Mouse (Mus musculus) left cerebral cortex, postnatal 25 days (tissue): ENCODE data around the gene Praf2. TPM values are rescaled to one million over a fixed set of nuclear protein-coding genes. Genes with fewer than 3 reads are reported as not detected.

Experiments
- DNase-seq, 2 experiments: peaks; one replicate each; pipeline ENCODE4 v3.0.0; 2022; ENCODE audit warnings: low spot score in 2 of 2, mixed read lengths in 1 of 2
- intact Hi-C: fragments of 180-260 bp; cut with DNase I; formaldehyde crosslinking; loops from one replicate; pipeline ENCODE4 v1.15.1; 2025
- total RNA-seq, 2 experiments: library from RNA; stranded (reverse); gene quantifications; 2 replicates each; pipeline ENCODE4 v1.2.3; 2021

The Praf2 gene
- total RNA-seq, 2 experiments from 2014 or later = 99.9 to 103 TPM

- DNase-seq = no peak
- intact Hi-C loops = no loop called here
Measured at GRCm38 (mm10) chrX:7775501-7776205, 47.4 kb downstream of the Praf2 start.

- intact Hi-C loops = no loop called here
- peak; percentile 22 to 54 for DNase-seq
Measured at GRCm38 (mm10) chrX:7776329-7777082, 48.3 kb downstream of the Praf2 start.

- intact Hi-C loops = no loop called here
Measured at GRCm38 (mm10) chrX:7778450-7779244, 50.4 kb downstream of the Praf2 start.

GRCm38 (mm10) chrX:7779294-7779693 is 51.1 kb downstream of the Praf2 start:
- intact Hi-C loops = no loop called here
- DNase-seq = no peak

More at GRCm38 (mm10) chrX:7778450-7779244, 50.4 kb downstream of the Praf2 start:
- no peak for DNase-seq

Other genes with a start within 250 kb of the Praf2 start
- gene Foxp3, start 154.8 kb upstream of the Praf2 start, total RNA-seq = not detected
- gene Ppp1r3f, start 154.2 kb upstream of the Praf2 start, total RNA-seq = 10 to 100 TPM; 21.1 to 25.0 TPM
- 10 to 100 TPM; 30.6 to 31.3 TPM for gene Ccdc22, start 122.9 kb upstream of the Praf2 start, total RNA-seq
- gene Cacna1f, start 121.4 kb upstream of the Praf2 start, total RNA-seq = not detected
- gene Syp, start 90.0 kb upstream of the Praf2 start, total RNA-seq = 1,000 to 10,000 TPM; 2,020 to 2,211 TPM
- 1 to 10 TPM in 1 of 2 experiments, under 1 TPM in 1; 0.76 to 2.0 TPM for gene Prickle3, start 71.2 kb upstream of the Praf2 start, total RNA-seq
- gene Plp2, start 57.0 kb upstream of the Praf2 start, total RNA-seq = 1 to 10 TPM; 5.9 to 7.7 TPM
- gene Magix, start 47.2 kb upstream of the Praf2 start, total RNA-seq = under 1 TPM; 0.41 to 0.57 TPM
- gene Gpkow, start 31.3 kb upstream of the Praf2 start, total RNA-seq = 10 to 100 TPM; 33.2 to 34.0 TPM
- 10 to 100 TPM; 57.6 to 61.6 TPM for gene Wdr45, start 14.1 kb upstream of the Praf2 start, total RNA-seq
- gene Gm45208, start 6.2 kb upstream of the Praf2 start, total RNA-seq = not detected
- gene Ccdc120, start 22.5 kb downstream of the Praf2 start, total RNA-seq = 10 to 100 TPM; 19.5 to 22.1 TPM
- 10 to 100 TPM; 29.9 to 36.0 TPM for gene Tfe3, start 34.1 kb downstream of the Praf2 start, total RNA-seq
- gene Gripap1, start 61.3 kb downstream of the Praf2 start, total RNA-seq = 100 to 1,000 TPM in 1 of 2 experiments, 10 to 100 TPM in 1; 99.6 to 105 TPM
- 1 to 10 TPM; 7.0 to 8.9 TPM for gene Kcnd1, start 93.8 kb downstream of the Praf2 start, total RNA-seq
- gene Otud5, start 112.9 kb downstream of the Praf2 start, total RNA-seq = 10 to 100 TPM; 74.8 to 83.2 TPM
- gene Pim2, start 149.8 kb downstream of the Praf2 start, total RNA-seq = 10 to 100 TPM; 55.3 to 57.3 TPM
- gene Slc35a2, start 155.6 kb downstream of the Praf2 start, total RNA-seq = 10 to 100 TPM; 46.6 to 47.4 TPM
- 10 to 100 TPM; 77.7 to 86.6 TPM for gene Pqbp1, start 170.8 kb downstream of the Praf2 start, total RNA-seq
- gene Timm17b, start 170.9 kb downstream of the Praf2 start, total RNA-seq = 10 to 100 TPM; 19.1 to 21.7 TPM
- not detected for gene Gm10491, start 179.4 kb downstream of the Praf2 start, total RNA-seq
- not detected for gene Gm10490, start 181.1 kb downstream of the Praf2 start, total RNA-seq
- gene Pcsk1n, start 191.4 kb downstream of the Praf2 start, total RNA-seq = 100 to 1,000 TPM; 397 to 420 TPM
- gene Eras, start 200.2 kb downstream of the Praf2 start, total RNA-seq = not detected
- gene Hdac6, start 219.4 kb downstream of the Praf2 start, total RNA-seq = 10 to 100 TPM; 49.9 to 50.4 TPM
- gene Gata1, start 249.6 kb downstream of the Praf2 start, total RNA-seq = not detected